Mouse (Mus musculus) intestine, embryonic 14.5 days (tissue): ENCODE data around the gene Gm9903. TPM values are rescaled to one million over a fixed set of nuclear protein-coding genes. Genes with fewer than 3 reads are reported as not detected.
A peak's percentile ranks its signal among the peaks of the same experiment; 100 is the strongest.

Experiments used
- ATAC-seq: fragments of 200-750 bp; cut with Nextera tagmentation; replicated peaks from 2 replicates; pipeline ENCODE4 v1.8.0; 2017; ENCODE audit warnings: low read depth, moderate number of reproducible peaks, moderate TSS enrichment, moderate library complexity; ENCODE audit not compliant: low FRiP score, low TSS enrichment
- DNase-seq: peaks from one replicate; pipeline ENCODE4 v3.0.0-alpha.2; 2018; ENCODE audit warnings: low spot score
- H3K27ac ChIP-seq: fragments of 300-500 bp; sonication (generic); 2 replicates; pipeline ENCODE4 v1.5.1; 2014; ENCODE audit warnings: low read depth, mild to moderate bottlenecking, control low read depth
- H3K27me3 ChIP-seq: fragments of 300-500 bp; sonication (generic); replicated peaks from 2 replicates; pipeline ENCODE4 v1.6.1; 2014; ENCODE audit warnings: low read length, control low read depth; ENCODE audit not compliant: control insufficient read depth, insufficient read depth
- H3K36me3 ChIP-seq: fragments of 300-500 bp; sonication (generic); 2 replicates; pipeline ENCODE4 v1.6.1; 2014; ENCODE audit warnings: low read length, control low read depth; ENCODE audit not compliant: control insufficient read depth, insufficient read depth
- H3K4me1 ChIP-seq: fragments of 300-500 bp; sonication (generic); replicated peaks from 2 replicates; pipeline ENCODE4 v1.6.1; 2014; ENCODE audit warnings: low read length, control low read depth, mixed read lengths; ENCODE audit not compliant: control insufficient read depth, insufficient read depth
- H3K4me2 ChIP-seq: fragments of 300-500 bp; sonication (generic); 2 replicates; pipeline ENCODE4 v1.6.1; 2014; ENCODE audit warnings: low read length
- H3K4me3 ChIP-seq: fragments of 300-500 bp; sonication (generic); 2 replicates; pipeline ENCODE4 v1.5.1; 2014; ENCODE audit warnings: low read depth, low read length, control low read depth, mixed read lengths
- H3K9ac ChIP-seq: fragments of 300-500 bp; sonication (generic); 2 replicates; pipeline ENCODE4 v1.6.1; 2014; ENCODE audit warnings: mild to moderate bottlenecking, low read length
- H3K9me3 ChIP-seq: fragments of 300-500 bp; sonication (generic); 2 replicates; pipeline ENCODE4 v1.6.1; 2016; ENCODE audit warnings: low read length, control low read depth; ENCODE audit not compliant: control insufficient read depth
- WGBS: fragments of 180-500 bp; shearing (Covaris S2); extraction: QIAGEN DNeasy Blood & Tissue Kit; methylation state at CpG from one replicate; pipeline ENCODE4 v1.1.7; 2014; 5-methylcytosine and 5-hydroxymethylcytosine counted together
- polyA plus RNA-seq: library from polyadenylated mRNA; unstranded; fragments of >200 nt; fragmentation: Nextera tagmentation; extraction: Ambion mirVana; gene quantifications from 2 replicates; pipeline ENCODE4 v1.2.1, GENCODE M21; 2014

Gene Gm9903
- polyA plus RNA-seq, 1 experiment from 2014 or later = 0.46 TPM

GRCm38 (mm10) chr5:33607434-33607833 is 22.3 kb upstream of the Gm9903 start:
- Histone ChIP-seq H3K36me3 (peaks cover 61% of the 10 kb centered on the region), H3K4me3 (no peak overlapping the region), H3K4me2 (no peak overlapping the region), H3K4me1 (no peaks in the 10 kb centered on the region), H3K27me3 (no peaks in the 10 kb centered on the region), H3K9me3 (no peaks in the 10 kb centered on the region), H3K9ac (no peak overlapping the region), H3K27ac (no peak overlapping the region)
- WGBS = 98% methylated on average over 15 of the region's 15 CpGs
- DNase-seq = no peak
- ATAC-seq = no peak

GRCm38 (mm10) chr5:33609226-33609625 is 20.5 kb upstream of the Gm9903 start:
- Histone ChIP-seq H3K27ac (no peak overlapping the region), H3K9ac (no peak overlapping the region), H3K4me2 (no peak overlapping the region), H3K4me3 (no peak overlapping the region), H3K36me3 (peaks cover 77% of the 10 kb centered on the region), H3K27me3 (no peaks in the 10 kb centered on the region), H3K4me1 (no peaks in the 10 kb centered on the region), H3K9me3 (no peaks in the 10 kb centered on the region)
- 80% methylated on average over 1 of the region's 1 CpGs for WGBS
- ATAC-seq (no peak), DNase-seq (no peak)

GRCm38 (mm10) chr5:33611795-33612194 is 17.9 kb upstream of the Gm9903 start:
- H3K9ac ChIP-seq = no peak overlapping the region
- H3K27ac ChIP-seq = no peak overlapping the region
- 94% methylated on average over 1 of the region's 1 CpGs for WGBS
- no peak overlapping the region for H3K4me2 ChIP-seq
- DNase-seq (no peak), ATAC-seq (no peak)
- H3K27me3 ChIP-seq = no peaks in the 10 kb centered on the region
- H3K4me3 ChIP-seq = no peak overlapping the region
- peaks cover 68% of the 10 kb centered on the region for H3K36me3 ChIP-seq
- no peaks in the 10 kb centered on the region for H3K9me3 ChIP-seq
- no peaks in the 10 kb centered on the region for H3K4me1 ChIP-seq

- peaks cover 43% of the 10 kb centered on the region for H3K36me3 ChIP-seq
- no peaks in the 10 kb centered on the region for H3K9me3 ChIP-seq
- no peak overlapping the region for H3K4me3 ChIP-seq
- no peak overlapping the region for H3K27ac ChIP-seq
- no peaks in the 10 kb centered on the region for H3K4me1 ChIP-seq
- H3K9ac ChIP-seq = no peak overlapping the region
- WGBS = 81% methylated on average over 6 of the region's 6 CpGs
- H3K27me3 ChIP-seq = no peaks in the 10 kb centered on the region
- no peak overlapping the region for H3K4me2 ChIP-seq
- ATAC-seq (no peak), DNase-seq (no peak)
Observed at GRCm38 (mm10) chr5:33614391-33614790, 15.3 kb upstream of the Gm9903 start.

GRCm38 (mm10) chr5:33622671-33623070 is 7.1 kb upstream of the Gm9903 start:
- ATAC-seq = no peak
- no peaks in the 10 kb centered on the region for H3K9me3 ChIP-seq
- H3K27ac ChIP-seq = no peak overlapping the region
- 81% methylated on average over 2 of the region's 2 CpGs for WGBS
- H3K4me2 ChIP-seq = no peak overlapping the region
- no peak for DNase-seq
- H3K4me1 ChIP-seq = peaks cover 1% of the 10 kb centered on the region
- no peak overlapping the region for H3K4me3 ChIP-seq
- H3K36me3 ChIP-seq = peaks cover 10% of the 10 kb centered on the region; the same call in 1 of the 2 replicates
- H3K9ac ChIP-seq = no peak overlapping the region
- no peaks in the 10 kb centered on the region for H3K27me3 ChIP-seq

- 68% methylated on average over 3 of the region's 3 CpGs for WGBS
- ATAC-seq = no peak
- H3K27ac ChIP-seq = no peak overlapping the region
- no peak overlapping the region for H3K4me3 ChIP-seq
- peaks cover 10% of the 10 kb centered on the region; the same call in 1 of the 2 replicates for H3K36me3 ChIP-seq
- no peaks in the 10 kb centered on the region for H3K9me3 ChIP-seq
- peaks cover 8% of the 10 kb centered on the region for H3K4me1 ChIP-seq
- no peak overlapping the region for H3K4me2 ChIP-seq
- no peaks in the 10 kb centered on the region for H3K27me3 ChIP-seq
- H3K9ac ChIP-seq = no peak overlapping the region
- DNase-seq = no peak
Observed at GRCm38 (mm10) chr5:33623766-33624165, 6.0 kb upstream of the Gm9903 start.

GRCm38 (mm10) chr5:33627968-33628367 is 1.8 kb upstream of the Gm9903 start:
- Histone ChIP-seq H3K27me3 (no peaks in the 10 kb centered on the region), H3K9ac (peak overlapping the region; percentile 89; the same call in 1 of the 2 replicates), H3K36me3 (peaks cover 5% of the 10 kb centered on the region; the same call in 1 of the 2 replicates), H3K4me3 (peak overlapping the region; percentile 88), H3K4me2 (peak overlapping the region; percentile 90), H3K4me1 (peaks cover 14% of the 10 kb centered on the region), H3K9me3 (no peaks in the 10 kb centered on the region), H3K27ac (no peak overlapping the region)
- ATAC-seq (no peak), DNase-seq (no peak)
- 35% methylated on average over 4 of the region's 4 CpGs for WGBS

GRCm38 (mm10) chr5:33628820-33629300 is 865 bp upstream of the Gm9903 start:
- ATAC-seq = no peak; the same call in 1 of the 2 replicates
- H3K4me2 ChIP-seq = peak overlapping the region; percentile 90
- H3K36me3 ChIP-seq = no peaks in the 10 kb centered on the region
- H3K27ac ChIP-seq = peak overlapping the region; percentile 84
- H3K9ac ChIP-seq = peak overlapping the region; percentile 89
- no peaks in the 10 kb centered on the region for H3K9me3 ChIP-seq
- H3K4me3 ChIP-seq = peak overlapping the region; percentile 88
- peak; percentile 85 for DNase-seq
- H3K27me3 ChIP-seq = no peaks in the 10 kb centered on the region
- H3K4me1 ChIP-seq = peaks cover 14% of the 10 kb centered on the region
- under 1% methylated on average over 24 of the region's 24 CpGs for WGBS

GRCm38 (mm10) chr5:33630061-33630460 is 336 bp downstream of the Gm9903 start:
- H3K4me1 ChIP-seq = peaks cover 14% of the 10 kb centered on the region
- 3% methylated on average over 9 of the region's 9 CpGs for WGBS
- H3K27me3 ChIP-seq = no peaks in the 10 kb centered on the region
- peak overlapping the region; percentile 51 for H3K9ac ChIP-seq
- DNase-seq = no peak
- peak overlapping the region; percentile 75 for H3K4me2 ChIP-seq
- no peaks in the 10 kb centered on the region for H3K36me3 ChIP-seq
- H3K4me3 ChIP-seq = peak overlapping the region; percentile 88
- peak; percentile 32; the same call in 1 of the 2 replicates for ATAC-seq
- peak overlapping the region; percentile 47 for H3K27ac ChIP-seq
- H3K9me3 ChIP-seq = no peaks in the 10 kb centered on the region
